Mouse (Mus musculus) adipose tissue, adult 10 weeks (tissue): ENCODE results near the gene Ogdhl. TPM values are rescaled to one million over a fixed set of nuclear protein-coding genes. Genes with fewer than 3 reads are reported as not detected.

Experiments used
- polyA plus RNA-seq: library from polyadenylated mRNA; stranded (reverse); fragments of 350-450 nt; fragmentation: Illumina TruSeq; extraction: RNeasy Lipid Tissue Mini Kit (QIAGEN cat#74804); gene quantifications from one replicate; pipeline ENCODE4 v1.2.3, GENCODE M21; 2014; ENCODE audit warnings: low read depth, low replicate concordance

Ogdhl gene
- 9.2 TPM for polyA plus RNA-seq

GRCm38 (mm10) chr14:32321732-32322685, at the start of gene Ogdhl:
Gene Ogdhl (plus strand): TSS chr14:32322019.

GRCm38 (mm10) chr14:32388196-32388595, 66.4 kb downstream of the Ogdhl start, which contains the start of gene 1700024G13Rik:
Gene 1700024G13Rik (minus strand): TSS chr14:32388391.

Other genes with a start within 250 kb of the Ogdhl start
- 23.7 TPM for gene Oxnad1, start 236.6 kb upstream of the Ogdhl start, polyA plus RNA-seq
- 55.1 TPM for gene Dph3, start 236.3 kb upstream of the Ogdhl start, polyA plus RNA-seq
- not detected for gene Msmb, start 180.0 kb upstream of the Ogdhl start, polyA plus RNA-seq
- gene Ncoa4, start 162.2 kb upstream of the Ogdhl start, polyA plus RNA-seq = 111 TPM
- 119 TPM for gene Timm23, start 120.1 kb upstream of the Ogdhl start, polyA plus RNA-seq
- gene Parg, start 120.1 kb upstream of the Ogdhl start, polyA plus RNA-seq = 15.5 TPM
- 2.5 TPM for gene 1700024G13Rik, start 66.4 kb downstream of the Ogdhl start, polyA plus RNA-seq
- not detected for gene Slc18a3, start 142.8 kb downstream of the Ogdhl start, polyA plus RNA-seq
- not detected for gene Chat, start 144.0 kb downstream of the Ogdhl start, polyA plus RNA-seq
- gene Ercc6, start 191.5 kb downstream of the Ogdhl start, polyA plus RNA-seq = 7.7 TPM